Comparison of ENCODE assay signal across 7 mouse cellular contexts in genomic region chr13:45508495-45508894, GRCm38 (mm10). TPM values are rescaled to one million over a fixed set of nuclear protein-coding genes. Genes with fewer than 3 reads are reported as not detected.
DNase-seq lines count a peak whose midpoint lies in the region; ATAC-seq and TF ChIP-seq lines count a peak whose summit lies in the region.

No protein-coding gene starts in this region.

- no peaks in the 10 kb centered on the region for H3K36me3 ChIP-seq in hindbrain, embryonic 11.5 days (ENCODE audit: control insufficient read depth, insufficient read depth, low read length)
- no peaks in the 10 kb centered on the region for H3K36me3 ChIP-seq in lung, postnatal 0 days (ENCODE audit: insufficient read depth, low read length)

- 0% methylated on average over 8 of the region's 8 CpGs for WGBS in hindbrain, embryonic 11.5 days
- WGBS in lung, postnatal 0 days, result 5% methylated on average over 8 of the region's 8 CpGs

- peak overlapping the region; percentile 66 for H3K4me2 ChIP-seq in hindbrain, embryonic 11.5 days (replicated peaks; ENCODE audit: low read depth, low read length)
- H3K4me2 ChIP-seq in lung, postnatal 0 days (replicated peaks; ENCODE audit: low read depth, low read length), result peak overlapping the region; percentile 91

- H3K4me1 ChIP-seq in hindbrain, embryonic 11.5 days (replicated peaks; ENCODE audit: control insufficient read depth, insufficient read depth, low read length), result 0 out of 2 replicates have a peak, but pooled peaks cover 4% of the 10 kb centered on the region
- H3K4me1 ChIP-seq in lung, postnatal 0 days (ENCODE audit: insufficient read depth, low read depth, low read length), result peaks cover 5% of the 10 kb centered on the region; the same call in 1 of the 2 replicates

- no peaks in the 10 kb centered on the region for H3K9me3 ChIP-seq in hindbrain, embryonic 11.5 days (ENCODE audit: control insufficient read depth, low read length)
- no peaks in the 10 kb centered on the region for H3K9me3 ChIP-seq in lung, postnatal 0 days (ENCODE audit: low read length)

- no peak overlapping the region for H3K27ac ChIP-seq in hindbrain, embryonic 11.5 days (ENCODE audit: low read depth, low read length)
- no peak overlapping the region for H3K27ac ChIP-seq in lung, postnatal 0 days (ENCODE audit: low read length)

- DNase-seq in adrenal gland, adult (ENCODE audit: inconsistent age in 2 of 2, low spot score in 1 of 2), result peak; percentile 62 to 82
- peak; percentile 59 for DNase-seq in cerebellum, adult 8-10 months
- DNase-seq in frontal cortex, postnatal 14 days (ENCODE audit: low spot score in 2 of 2), result peak; percentile 48 to 66
- DNase-seq in hindbrain, embryonic 11.5 days (ENCODE audit: low spot score), result peak; percentile 41
- DNase-seq in layer of hippocampus, postnatal 25 days (ENCODE audit: extremely low spot score in 1 of 2, low spot score in 1 of 2), result peak; percentile 65 to 70
- no peak for DNase-seq in lung, postnatal 0 days (ENCODE audit: low spot score)
- DNase-seq in right cerebral cortex, postnatal 14 days, result peak; percentile 55

- no peak for ATAC-seq in hindbrain, embryonic 11.5 days (ENCODE audit: low FRiP score)
- ATAC-seq in lung, postnatal 0 days, result peak; percentile 36

- TF ChIP-seq CTCF in lung, postnatal 0 days (IDR thresholded peaks at IDR 0.05), result peak; percentile 37

- H3K9ac ChIP-seq in hindbrain, embryonic 11.5 days (ENCODE audit: low read depth, low read length), result 0 out of 2 replicates have a peak overlapping the region, but pooled peaks have one; percentile 23
- no peak overlapping the region for H3K9ac ChIP-seq in lung, postnatal 0 days (replicated peaks; ENCODE audit: low read depth)

- peak overlapping the region; percentile 37 for H3K4me3 ChIP-seq in hindbrain, embryonic 11.5 days (ENCODE audit: low read depth, low read length)
- H3K4me3 ChIP-seq in lung, postnatal 0 days (ENCODE audit: low read depth, low read length), result peak overlapping the region; percentile 51

- peaks cover 4% of the 10 kb centered on the region; the same call in 1 of the 2 replicates for H3K27me3 ChIP-seq in hindbrain, embryonic 11.5 days (ENCODE audit: control insufficient read depth, insufficient read depth, low read length)
- H3K27me3 ChIP-seq in lung, postnatal 0 days (replicated peaks; ENCODE audit: insufficient read depth, low read length), result no peaks in the 10 kb centered on the region

- no peak for TF ChIP-seq EP300 in lung, postnatal 0 days (IDR thresholded peaks at IDR 0.05)

RNA-seq across cellular contexts. Expression of gene Gmpr, which starts 1.3 kb away (rescaled TPM):
- polyA plus RNA-seq in hindbrain, embryonic 11.5 days (2014; fragmentation: Nextera tagmentation; extraction: Ambion mirVana), result 26.8 and 28.8 TPM in 2 replicates
- 10 to 100 TPM; 68.7 to 71.2 TPM for total RNA-seq in layer of hippocampus, postnatal 25 days (2021)
- polyA plus RNA-seq in lung, postnatal 0 days (2015; fragmentation: Nextera tagmentation; extraction: Ambion mirVana), result 23.8 and 26.0 TPM in 2 replicates
